Mouse (Mus musculus): Measurements from ENCODE around the gene Traf7. TPM values are rescaled to one million over a fixed set of nuclear protein-coding genes. Genes with fewer than 3 reads are reported as not detected.

Traf7 gene
- total RNA-seq, 2 experiments from 2014 or later: 33.2 to 36.7 TPM

GRCm38 (mm10) chr17:24477053-24477984, 50.4 kb downstream of the Traf7 start:
- DNase-seq: no peak

GRCm38 (mm10) chr17:24476022-24476776, 51.5 kb downstream of the Traf7 start:
- no peak for DNase-seq

- no peak for DNase-seq
Measured at GRCm38 (mm10) chr17:24475586-24475985, 52.2 kb downstream of the Traf7 start.

- DNase-seq: peak; percentile 38
Measured at GRCm38 (mm10) chr17:24474557-24474956, 53.2 kb downstream of the Traf7 start.

GRCm38 (mm10) chr17:24473612-24474275, 54.0 kb downstream of the Traf7 start, which contains the start of gene Bricd5:
TSS of gene Bricd5 (plus strand) at chr17:24473884.
- DNase-seq: no peak

- peak; percentile 73 for DNase-seq
Measured at GRCm38 (mm10) chr17:24472512-24472911, 55.2 kb downstream of the Traf7 start.

GRCm38 (mm10) chr17:24470701-24471527, 56.8 kb downstream of the Traf7 start:
- peak; percentile 39 for DNase-seq

- DNase-seq: peak; percentile 99
Measured at GRCm38 (mm10) chr17:24469910-24470602, 57.7 kb downstream of the Traf7 start, which contains the start of the genes E4f1 and Pgp. TSS of gene E4f1 (minus strand) at chr17:24470313. TSS of gene Pgp (plus strand) at chr17:24470392.

GRCm38 (mm10) chr17:24469336-24469909, 58.3 kb downstream of the Traf7 start:
- DNase-seq: no peak

GRCm38 (mm10) chr17:24468636-24469246, 59.0 kb downstream of the Traf7 start:
- no peak for DNase-seq

- no peak for DNase-seq
Measured at GRCm38 (mm10) chr17:24463374-24464133, 64.2 kb downstream of the Traf7 start.

- no peak for DNase-seq
Measured at GRCm38 (mm10) chr17:24462932-24463331, 64.8 kb downstream of the Traf7 start.

- DNase-seq: no peak
Measured at GRCm38 (mm10) chr17:24461580-24461979, 66.2 kb downstream of the Traf7 start.

Other genes with a start within 250 kb of the Traf7 start
- gene Abca17, start 176.9 kb downstream of the Traf7 start, total RNA-seq (2021): not detected
- 1 to 10 TPM; 6.7 to 7.3 TPM for gene Abca3, start 176.0 kb downstream of the Traf7 start, total RNA-seq (2021)
- 10 to 100 TPM; 47.3 to 50.6 TPM for gene Rnps1, start 113.4 kb downstream of the Traf7 start, total RNA-seq (2021)
- 100 to 1,000 TPM; 134 to 161 TPM for gene Eci1, start 101.3 kb downstream of the Traf7 start, total RNA-seq (2021)
- 1 to 10 TPM; 1.0 to 1.5 TPM for gene Dnase1l2, start 84.8 kb downstream of the Traf7 start, total RNA-seq (2021)
- gene E4f1, start 57.6 kb downstream of the Traf7 start, total RNA-seq (2021): 10 to 100 TPM in 1 of 2 experiments, 1 to 10 TPM in 1; 9.4 to 10.2 TPM
- 10 to 100 TPM; 50.8 to 55.0 TPM for gene Pgp, start 57.5 kb downstream of the Traf7 start, total RNA-seq (2021)
- not detected for gene Bricd5, start 54.1 kb downstream of the Traf7 start, total RNA-seq (2021)
- 10 to 100 TPM; 10.5 to 11.7 TPM for gene Mlst8, start 48.9 kb downstream of the Traf7 start, total RNA-seq (2021)
- under 1 TPM; 0.10 to 0.11 TPM for gene Caskin1, start 39.3 kb downstream of the Traf7 start, total RNA-seq (2021)
- under 1 TPM in 1 of 2 experiments, not detected in 1; 0.23 TPM for gene Rab26, start 6.3 kb upstream of the Traf7 start, total RNA-seq (2021)
- gene Pkd1, start 21.9 kb upstream of the Traf7 start, total RNA-seq (2021): 10 to 100 TPM; 20.2 to 21.1 TPM
- 10 to 100 TPM; 65.8 to 67.8 TPM for gene Tsc2, start 104.7 kb upstream of the Traf7 start, total RNA-seq (2021)
- 1 to 10 TPM; 2.6 to 4.2 TPM for gene Nthl1, start 104.7 kb upstream of the Traf7 start, total RNA-seq (2021)
- 10 to 100 TPM; 36.6 to 41.8 TPM for gene Slc9a3r2, start 122.4 kb upstream of the Traf7 start, total RNA-seq (2021)
- gene Npw, start 130.5 kb upstream of the Traf7 start, total RNA-seq (2021): not detected
- 10 to 100 TPM; 17.7 to 20.2 TPM for gene Zfp598, start 141.7 kb upstream of the Traf7 start, total RNA-seq (2021)
- gene Syngr3, start 162.0 kb upstream of the Traf7 start, total RNA-seq (2021): not detected
- gene Gfer, start 168.2 kb upstream of the Traf7 start, total RNA-seq (2021): 10 to 100 TPM; 24.1 to 30.1 TPM
- gene Noxo1, start 168.3 kb upstream of the Traf7 start, total RNA-seq (2021): under 1 TPM; 0.59 to 0.61 TPM
- gene Tbl3, start 179.7 kb upstream of the Traf7 start, total RNA-seq (2021): 10 to 100 TPM; 14.7 to 15.6 TPM
- not detected for gene Rnf151, start 190.1 kb upstream of the Traf7 start, total RNA-seq (2021)
- gene Rps2, start 190.2 kb upstream of the Traf7 start, total RNA-seq (2021): 100 to 1,000 TPM; 564 to 585 TPM
- gene Ndufb10, start 196.5 kb upstream of the Traf7 start, total RNA-seq (2021): 100 to 1,000 TPM; 493 to 532 TPM
- gene Rpl3l, start 199.9 kb upstream of the Traf7 start, total RNA-seq (2021): 100 to 1,000 TPM; 723 to 775 TPM
- 100 to 1,000 TPM; 164 to 180 TPM for gene Msrb1, start 208.7 kb upstream of the Traf7 start, total RNA-seq (2021)
- gene Hs3st6, start 225.1 kb upstream of the Traf7 start, total RNA-seq (2021): not detected